Mouse (Mus musculus) liver, embryonic 14.5 days (tissue): ENCODE results near the gene Tnip3. TPM values are rescaled to one million over a fixed set of nuclear protein-coding genes. Genes with fewer than 3 reads are reported as not detected.
A peak's percentile ranks its signal among the peaks of the same experiment; 100 is the strongest.

Source experiments
- ATAC-seq: fragments of 200-750 bp; cut with Nextera tagmentation; 2 replicates; pipeline ENCODE4 v1.8.0; 2017; ENCODE audit warnings: moderate number of reproducible peaks, mild to moderate bottlenecking, moderate library complexity; ENCODE audit not compliant: insufficient read depth
- DNase-seq, 3 experiments: peaks; one replicate each; pipeline ENCODE4 v3.0.0-alpha.2; 2012 to 2013; ENCODE audit warnings: low read depth in 3 of 3, low spot score in 3 of 3
- H3K27ac ChIP-seq: fragments of 300-500 bp; sonication (generic); 2 replicates; pipeline ENCODE4 v1.5.1; 2014; ENCODE audit warnings: moderate library complexity, mild to moderate bottlenecking, control low read depth, inconsistent platforms
- H3K27me3 ChIP-seq: fragments of 300-500 bp; sonication (generic); 2 replicates; pipeline ENCODE4 v1.6.1; 2014; ENCODE audit warnings: mild to moderate bottlenecking, low read length, moderate library complexity; ENCODE audit not compliant: control insufficient read depth, insufficient read depth
- H3K36me3 ChIP-seq: fragments of 300-500 bp; sonication (generic); replicated peaks from 2 replicates; pipeline ENCODE4 v1.6.1; 2014; ENCODE audit warnings: low read depth; ENCODE audit not compliant: control insufficient read depth, insufficient read depth
- H3K4me1 ChIP-seq, 2 experiments: fragments of 200-500 bp in 1 of 2; fragments of 300-500 bp in 1 of 2; sonication (generic) in 1 of 2; replicated peaks; 2 replicates each; pipeline ENCODE4 v1.6.1; 2012 to 2014; ENCODE audit warnings: antibody characterized with exemption in 1 of 2, inconsistent platforms in 1 of 2, low read length in 1 of 2; ENCODE audit not compliant: control insufficient read depth in 2 of 2, insufficient read depth in 2 of 2
- H3K4me2 ChIP-seq: fragments of 300-500 bp; sonication (generic); 2 replicates; pipeline ENCODE4 v1.6.1; 2014; ENCODE audit warnings: low read depth, mild to moderate bottlenecking, control low read depth, moderate library complexity
- H3K4me3 ChIP-seq, 2 experiments: fragments of 200-500 bp in 1 of 2; fragments of 300-500 bp in 1 of 2; sonication (generic) in 1 of 2; 2 replicates each; pipeline ENCODE4 v1.5.1; 2012 to 2014; ENCODE audit warnings: low read depth in 2 of 2, low read length in 2 of 2, mild to moderate bottlenecking in 2 of 2, control low read depth in 1 of 2, inconsistent platforms in 1 of 2, moderate library complexity in 1 of 2; ENCODE audit not compliant: insufficient read depth in 1 of 2
- H3K9ac ChIP-seq: fragments of 300-500 bp; sonication (generic); replicated peaks from 2 replicates; pipeline ENCODE4 v1.6.1; 2014; ENCODE audit warnings: mild to moderate bottlenecking, control low read depth, moderate library complexity
- H3K9me3 ChIP-seq: fragments of 300-500 bp; sonication (generic); 2 replicates; pipeline ENCODE4 v1.6.1; 2016; ENCODE audit warnings: low read length, mixed read lengths; ENCODE audit not compliant: control insufficient read depth
- CTCF ChIP-seq: IDR thresholded peaks from 2 replicates; pipeline ENCODE4 v1.5.1; 2016; ENCODE audit warnings: antibody characterized with exemption, low read depth, control low read depth
- EP300 ChIP-seq: IDR thresholded peaks from 2 replicates; pipeline ENCODE4 v1.6.1; 2016; ENCODE audit warnings: antibody characterized with exemption, low read depth
- WGBS: fragments of 180-500 bp; shearing (Covaris S2); extraction: QIAGEN DNeasy Blood & Tissue Kit; methylation state at CpG from one replicate; pipeline ENCODE4 v1.1.7; 2014; ENCODE audit not compliant: insufficient replicate concordance; 5-methylcytosine and 5-hydroxymethylcytosine counted together
- polyA plus RNA-seq, 2 experiments: library from polyadenylated mRNA; depleted of rRNA in 1 of 2; stranded (reverse) in 1 of 2; unstranded in 1 of 2; fragments of >200 nt; fragmentation: Nextera tagmentation in 1 of 2; extraction: Ambion mirVana in 1 of 2; gene quantifications; 2 replicates each; pipeline versions ENCODE4 v1.2.1 to v1.2.3; 2012 to 2014

Gene Tnip3
- polyA plus RNA-seq, 2 experiments = 0.17 TPM; not detected in 1

DNA sequence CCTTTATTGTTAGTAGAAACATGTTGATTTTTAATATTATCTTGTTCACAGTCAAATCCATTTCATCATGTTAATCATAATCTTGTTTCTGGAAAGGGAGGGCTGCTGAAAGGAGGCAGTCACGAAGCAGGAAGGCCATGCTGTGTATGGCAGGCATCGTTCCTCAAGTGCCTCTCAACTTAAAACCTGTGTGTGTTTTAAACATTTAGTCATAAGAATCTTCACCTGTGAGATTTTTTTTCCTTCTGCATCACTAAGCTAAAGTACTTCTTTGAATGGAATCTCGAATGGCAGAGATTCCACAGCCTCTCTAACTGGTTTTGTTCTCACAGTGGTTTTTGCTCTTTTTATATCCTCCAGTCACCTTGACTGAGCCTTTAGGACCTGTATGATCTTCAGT lies 121.3 kb downstream of the Tnip3 start:
- H3K36me3 ChIP-seq = no peaks in the 10 kb centered on the region
- H3K27me3 ChIP-seq = no peaks in the 10 kb centered on the region
- H3K4me2 ChIP-seq = no peak overlapping the region
- ATAC-seq = no peak
- no peak overlapping the region for H3K4me3 ChIP-seq
- H3K9ac ChIP-seq = no peak overlapping the region
- no peak overlapping the region for H3K27ac ChIP-seq
- TF ChIP-seq CTCF = no peak
- no peak for TF ChIP-seq EP300
- H3K4me1 ChIP-seq = no peaks in the 10 kb centered on the region; a peak in 1 of 4 replicates
- H3K9me3 ChIP-seq = no peaks in the 10 kb centered on the region
- 42% methylated on average over 3 of the region's 3 CpGs for WGBS
- DNase-seq = no peak

DNA sequence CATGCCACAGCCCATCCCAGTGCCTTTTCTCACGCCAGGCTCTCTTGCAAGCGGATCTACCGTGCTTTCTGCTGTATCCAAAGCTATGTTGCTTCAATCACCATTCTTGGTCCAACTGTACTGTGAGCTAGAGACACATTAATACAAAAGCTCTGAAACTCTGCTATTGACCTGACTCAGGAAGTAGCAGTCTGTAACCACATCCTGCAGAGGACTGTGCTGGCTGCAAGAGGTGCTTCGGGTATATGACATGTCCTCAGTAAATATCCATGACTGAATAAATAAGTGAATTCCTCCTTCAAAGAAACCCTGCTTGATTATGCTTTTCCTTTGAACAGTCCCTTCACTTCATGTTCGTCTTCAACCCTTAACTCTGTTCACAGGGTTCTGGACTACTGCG lies 122.6 kb downstream of the Tnip3 start:
- Histone ChIP-seq H3K9ac (no peak overlapping the region), H3K4me1 (no peaks in the 10 kb centered on the region; a peak in 1 of 4 replicates), H3K4me2 (no peak overlapping the region), H3K4me3 (no peak overlapping the region), H3K9me3 (no peaks in the 10 kb centered on the region), H3K36me3 (no peaks in the 10 kb centered on the region), H3K27ac (no peak overlapping the region), H3K27me3 (no peaks in the 10 kb centered on the region)
- 32% methylated on average over 6 of the region's 6 CpGs for WGBS
- ATAC-seq (no peak), DNase-seq (no peak)
- no peak for TF ChIP-seq CTCF
- TF ChIP-seq EP300 = no peak

DNA sequence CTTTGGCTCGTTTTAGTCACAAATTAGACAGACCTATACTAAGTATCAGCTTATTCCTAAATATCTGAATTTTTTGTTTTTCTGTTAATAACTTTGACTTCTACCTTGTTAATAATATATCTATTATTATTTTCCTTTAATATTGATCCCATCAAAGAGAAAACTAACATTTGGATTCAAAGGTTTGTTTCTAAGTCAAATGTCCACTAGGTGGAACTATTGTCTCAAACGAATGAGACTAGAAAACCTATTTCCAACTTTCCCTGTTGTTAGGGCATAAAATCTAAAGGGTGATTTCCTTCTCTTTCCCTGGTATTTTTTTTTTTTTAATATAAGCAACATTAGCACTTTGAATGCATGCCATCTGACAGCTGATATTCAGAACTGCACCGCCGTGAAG lies 126.3 kb downstream of the Tnip3 start:
- Histone ChIP-seq H3K4me2 (no peak overlapping the region), H3K27me3 (no peaks in the 10 kb centered on the region), H3K9ac (no peak overlapping the region), H3K36me3 (no peaks in the 10 kb centered on the region), H3K4me3 (no peak overlapping the region), H3K27ac (no peak overlapping the region), H3K4me1 (no peaks in the 10 kb centered on the region; a peak in 1 of 4 replicates), H3K9me3 (no peaks in the 10 kb centered on the region)
- DNase-seq (no peak), ATAC-seq (no peak)
- WGBS = 38% methylated on average over 4 of the region's 4 CpGs
- TF ChIP-seq CTCF = peak; percentile 17; the same call in 1 of the 2 replicates
- no peak for TF ChIP-seq EP300

DNA sequence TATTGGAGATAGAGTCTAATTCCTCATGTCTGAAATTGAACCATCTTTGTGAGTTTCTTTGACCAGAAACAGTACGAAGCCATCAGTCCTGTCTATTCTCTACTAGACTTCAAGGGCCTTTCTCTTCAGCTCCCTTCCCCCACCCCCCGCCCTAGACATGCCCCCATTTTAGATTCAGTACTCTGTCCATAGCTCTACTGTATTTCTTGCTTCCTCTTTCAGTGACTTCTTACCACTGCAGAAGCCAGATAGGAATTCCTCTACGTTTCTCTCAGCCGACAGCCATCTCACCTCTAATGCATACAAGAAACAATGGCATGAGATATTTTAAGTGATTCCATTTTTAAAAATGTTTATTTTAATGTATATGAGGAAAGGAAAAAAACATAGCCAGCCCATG lies 136.2 kb downstream of the Tnip3 start:
- TF ChIP-seq CTCF (no peak), EP300 (no peak)
- Histone ChIP-seq H3K9ac (no peak overlapping the region), H3K9me3 (no peaks in the 10 kb centered on the region), H3K4me2 (no peak overlapping the region), H3K27me3 (no peaks in the 10 kb centered on the region), H3K4me3 (no peak overlapping the region), H3K4me1 (no peaks in the 10 kb centered on the region), H3K36me3 (no peaks in the 10 kb centered on the region), H3K27ac (no peak overlapping the region)
- WGBS = 22% methylated on average over 4 of the region's 4 CpGs
- ATAC-seq (no peak), DNase-seq (no peak)

DNA sequence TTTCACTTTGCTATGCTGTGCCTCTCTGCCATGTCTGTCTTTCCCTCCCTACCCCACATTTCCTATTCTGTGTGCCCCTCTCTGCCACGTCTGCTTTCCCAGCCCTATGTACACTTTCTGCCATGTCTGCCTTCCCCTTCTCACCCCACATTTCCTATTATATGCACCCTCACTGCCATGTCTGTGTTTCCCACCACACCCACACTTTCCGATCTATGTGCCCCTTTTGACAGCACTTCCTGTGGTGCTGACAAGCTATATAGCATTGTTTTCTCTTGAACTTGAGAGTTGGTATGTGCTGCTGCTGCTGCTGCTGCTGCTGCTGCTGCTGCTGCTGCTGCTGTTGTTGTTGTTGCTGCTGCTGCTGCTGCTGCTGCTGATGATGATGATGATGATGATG lies 136.9 kb downstream of the Tnip3 start:
- Histone ChIP-seq H3K36me3 (no peaks in the 10 kb centered on the region), H3K4me2 (no peak overlapping the region), H3K27me3 (no peaks in the 10 kb centered on the region), H3K4me1 (no peaks in the 10 kb centered on the region), H3K9ac (no peak overlapping the region), H3K27ac (no peak overlapping the region), H3K4me3 (no peak overlapping the region), H3K9me3 (no peaks in the 10 kb centered on the region)
- WGBS = 12% methylated on average over 2 of the region's 2 CpGs
- TF ChIP-seq CTCF (no peak), EP300 (no peak)
- DNase-seq (no peak), ATAC-seq (no peak)

DNA sequence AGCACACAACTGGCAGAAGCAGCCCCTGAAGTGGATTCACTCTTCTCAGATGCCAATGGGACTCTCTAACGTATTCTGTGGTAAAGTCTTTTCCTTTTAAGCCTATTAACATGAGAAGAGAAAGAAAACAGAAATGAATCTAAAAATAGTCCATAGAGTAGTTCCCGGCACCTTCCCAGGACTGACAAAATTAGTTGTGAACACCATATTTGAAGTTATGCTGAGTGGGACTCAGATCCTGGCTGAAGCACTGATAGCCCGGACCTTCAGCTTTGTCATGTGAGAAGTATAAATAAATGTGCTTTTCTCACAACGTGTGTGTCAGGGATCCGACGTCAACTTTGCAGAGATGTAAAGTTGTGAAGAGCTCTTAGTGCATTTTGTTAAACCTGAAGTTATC lies 138.9 kb downstream of the Tnip3 start:
- WGBS = 56% methylated on average over 6 of the region's 6 CpGs
- ATAC-seq (no peak), DNase-seq (no peak)
- Histone ChIP-seq H3K27me3 (no peaks in the 10 kb centered on the region), H3K4me2 (no peak overlapping the region), H3K4me1 (no peaks in the 10 kb centered on the region), H3K9me3 (no peaks in the 10 kb centered on the region), H3K36me3 (no peaks in the 10 kb centered on the region), H3K9ac (no peak overlapping the region), H3K27ac (no peak overlapping the region), H3K4me3 (no peak overlapping the region)
- TF ChIP-seq EP300 = no peak
- no peak for TF ChIP-seq CTCF
